Mouse (Mus musculus): ENCODE measurements around the gene Plcb4. TPM values are rescaled to one million over a fixed set of nuclear protein-coding genes. Genes with fewer than 3 reads are reported as not detected.

Plcb4 gene
- polyA plus RNA-seq, 1 experiment from 2014 or later, result 44.9 TPM

DNA sequence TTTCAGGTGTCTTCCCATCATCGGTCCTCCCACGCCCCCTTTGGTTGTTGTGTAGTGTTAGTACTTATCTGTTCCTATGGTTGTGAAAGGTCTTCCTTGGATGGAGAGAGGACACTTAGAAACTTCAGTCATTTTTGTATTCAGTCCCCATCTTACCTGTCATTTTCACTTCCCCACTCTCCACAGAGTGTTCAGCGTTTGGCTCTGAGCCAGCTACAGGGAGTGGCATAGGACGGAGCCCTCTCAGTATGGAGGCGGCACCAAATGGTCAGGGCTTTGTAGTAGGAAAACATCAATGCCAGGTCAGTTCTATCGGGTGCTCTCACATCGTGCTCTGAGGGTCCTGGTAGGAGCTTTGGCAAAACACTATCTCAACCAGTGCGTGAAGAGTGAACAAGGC, 85.9 kb downstream of the Plcb4 start:
- Histone ChIP-seq H3K9ac (ENCODE audit: low read length) (no peak overlapping the region), H3K27ac (replicated peaks in 1 of 2; ENCODE audit: control insufficient read depth in 1 of 2, insufficient read depth in 1 of 2, low read depth in 2 of 2, low read length in 2 of 2) (no peak overlapping the region), H3K4me2 (ENCODE audit: low read length) (peak overlapping the region; percentile 39), H3K9me3 (ENCODE audit: control insufficient read depth, low read length) (peaks cover 3% of the 10 kb centered on the region; the same call in 1 of the 2 replicates), H3K4me1 (ENCODE audit: control insufficient read depth in 2 of 2, insufficient read depth in 2 of 2, low read length in 2 of 2) (peaks cover 15 to 30% of the 10 kb centered on the region in 2 experiments), H3K27me3 (ENCODE audit: control insufficient read depth, insufficient read depth, low read length) (no peaks in the 10 kb centered on the region), H3K36me3 (ENCODE audit: control insufficient read depth, insufficient read depth, low read length) (0 out of 2 replicates have a peak, but pooled peaks cover 4% of the 10 kb centered on the region), H3K4me3 (ENCODE audit: control insufficient read depth in 1 of 2, insufficient read depth in 1 of 2, low read depth in 1 of 2, low read length in 2 of 2) (no peak overlapping the region)
- 54% methylated on average over 8 of the region's 8 CpGs for WGBS
- peak; percentile 15; the same call in 1 of the 2 replicates for ATAC-seq (ENCODE audit: insufficient number of reproducible peaks, insufficient read depth, low FRiP score, low read depth)

DNA sequence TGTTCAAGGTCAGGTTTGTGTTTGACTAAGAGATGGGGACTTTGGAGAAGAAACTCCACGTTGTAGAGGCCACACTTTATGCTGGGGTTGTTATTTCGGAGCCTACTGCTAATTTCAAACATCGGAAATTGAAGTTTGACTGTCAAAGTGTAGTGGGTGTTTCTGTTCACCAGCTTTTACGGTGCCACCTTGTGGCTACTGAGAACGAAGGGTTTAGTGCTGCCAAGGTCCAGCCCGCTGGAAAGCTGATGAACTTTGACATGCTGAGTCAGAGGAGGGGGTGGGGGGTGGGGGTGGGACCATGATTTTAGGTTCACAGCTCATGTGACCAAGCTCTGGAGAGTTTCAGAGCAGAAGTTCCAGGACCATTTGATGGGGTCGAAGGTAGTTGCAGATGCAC, 86.3 kb downstream of the Plcb4 start:
- H3K4me3 ChIP-seq (ENCODE audit: control insufficient read depth in 1 of 2, insufficient read depth in 1 of 2, low read depth in 1 of 2, low read length in 2 of 2), result no peak overlapping the region
- H3K9ac ChIP-seq (ENCODE audit: low read length), result no peak overlapping the region
- H3K36me3 ChIP-seq (ENCODE audit: control insufficient read depth, insufficient read depth, low read length), result 0 out of 2 replicates have a peak, but pooled peaks cover 4% of the 10 kb centered on the region
- H3K27me3 ChIP-seq (ENCODE audit: control insufficient read depth, insufficient read depth, low read length), result no peaks in the 10 kb centered on the region
- peak overlapping the region; percentile 39 for H3K4me2 ChIP-seq (ENCODE audit: low read length)
- no peak overlapping the region for H3K27ac ChIP-seq (replicated peaks in 1 of 2; ENCODE audit: control insufficient read depth in 1 of 2, insufficient read depth in 1 of 2, low read depth in 2 of 2, low read length in 2 of 2)
- H3K4me1 ChIP-seq (ENCODE audit: control insufficient read depth in 2 of 2, insufficient read depth in 2 of 2, low read length in 2 of 2), result peaks cover 15 to 30% of the 10 kb centered on the region in 2 experiments
- peaks cover 3% of the 10 kb centered on the region; the same call in 1 of the 2 replicates for H3K9me3 ChIP-seq (ENCODE audit: control insufficient read depth, low read length)
- WGBS, result 56% methylated on average over 7 of the region's 7 CpGs
- ATAC-seq (ENCODE audit: insufficient number of reproducible peaks, insufficient read depth, low FRiP score, low read depth), result no peak

DNA sequence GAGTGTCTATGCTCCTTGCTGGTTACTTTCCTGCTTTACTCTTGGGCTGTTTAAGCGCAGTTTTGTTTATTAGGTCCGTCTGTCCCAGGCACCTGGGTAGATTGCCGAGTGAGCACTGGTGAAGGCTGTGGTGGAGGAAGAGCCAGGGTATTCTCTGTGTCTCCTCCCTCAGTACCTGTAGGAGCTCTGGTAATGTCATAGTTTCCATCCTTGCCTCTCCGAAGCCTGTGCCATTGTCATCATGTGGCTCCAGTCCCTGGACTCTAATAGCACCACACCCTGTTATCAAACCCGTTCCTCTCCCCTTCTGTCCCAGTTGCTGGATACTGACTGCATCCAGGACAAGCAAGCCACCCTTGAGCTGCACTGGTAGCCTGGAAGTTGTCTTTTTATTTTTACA, 89.6 kb downstream of the Plcb4 start:
- Histone ChIP-seq H3K4me3 (ENCODE audit: control insufficient read depth in 1 of 2, insufficient read depth in 1 of 2, low read depth in 1 of 2, low read length in 2 of 2) (no peak overlapping the region), H3K9me3 (ENCODE audit: control insufficient read depth, low read length) (peaks cover 3% of the 10 kb centered on the region; the same call in 1 of the 2 replicates), H3K27me3 (ENCODE audit: control insufficient read depth, insufficient read depth, low read length) (no peaks in the 10 kb centered on the region), H3K36me3 (ENCODE audit: control insufficient read depth, insufficient read depth, low read length) (0 out of 2 replicates have a peak, but pooled peaks cover 4% of the 10 kb centered on the region), H3K27ac (replicated peaks in 1 of 2; ENCODE audit: control insufficient read depth in 1 of 2, insufficient read depth in 1 of 2, low read depth in 2 of 2, low read length in 2 of 2) (no peak overlapping the region), H3K9ac (ENCODE audit: low read length) (no peak overlapping the region; the same call in 1 of the 2 replicates), H3K4me1 (ENCODE audit: control insufficient read depth in 2 of 2, insufficient read depth in 2 of 2, low read length in 2 of 2) (peaks cover 10 to 25% of the 10 kb centered on the region in 2 experiments), H3K4me2 (ENCODE audit: low read length) (0 out of 2 replicates have a peak overlapping the region, but pooled peaks have one; percentile 6)
- ATAC-seq (ENCODE audit: insufficient number of reproducible peaks, insufficient read depth, low FRiP score, low read depth), result no peak
- 57% methylated on average over 5 of the region's 5 CpGs for WGBS

DNA sequence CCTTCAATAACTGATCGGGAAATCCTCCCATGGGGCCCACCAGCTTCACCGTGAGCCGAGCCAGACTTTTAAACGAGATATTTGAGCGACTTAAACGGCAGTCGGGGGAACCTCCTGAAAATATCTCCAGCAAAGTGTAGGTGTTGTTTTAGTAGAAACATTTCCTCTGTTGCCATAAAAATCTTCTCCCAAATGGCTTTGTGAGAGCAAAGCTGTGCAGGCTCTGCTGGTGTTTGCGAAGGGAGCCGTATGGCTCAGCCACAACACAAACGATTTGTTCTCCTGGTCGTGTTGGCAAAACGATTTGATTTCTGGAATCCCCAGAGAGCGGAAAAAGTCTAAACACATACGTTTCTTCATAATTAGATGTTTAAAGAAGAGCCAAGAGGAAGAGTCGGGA, 90.8 kb downstream of the Plcb4 start:
- WGBS, result 72% methylated on average over 15 of the region's 15 CpGs
- no peak for ATAC-seq (ENCODE audit: insufficient number of reproducible peaks, insufficient read depth, low FRiP score, low read depth)

DNA sequence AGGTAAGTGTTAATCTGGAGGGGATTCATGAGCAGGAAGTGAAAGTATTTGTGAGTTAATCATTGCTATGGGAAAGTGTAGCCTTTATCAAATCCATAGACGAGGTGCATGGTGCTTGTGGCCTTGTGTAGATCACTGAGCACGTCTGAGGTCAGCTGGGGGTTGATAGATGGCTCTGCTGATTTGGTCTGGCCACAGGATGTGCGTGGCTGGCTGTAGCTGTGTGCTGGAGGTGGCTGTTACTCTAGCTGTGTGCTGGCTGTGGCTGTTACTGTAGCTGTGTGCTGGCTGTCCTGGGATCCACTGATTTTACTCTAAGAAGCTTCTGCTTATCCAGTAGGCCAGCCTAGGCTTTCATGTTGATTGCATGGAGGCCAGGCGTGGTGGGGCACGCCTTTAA, 91.9 kb downstream of the Plcb4 start:
- 63% methylated on average over 5 of the region's 5 CpGs for WGBS
- H3K4me1 ChIP-seq (ENCODE audit: control insufficient read depth in 2 of 2, insufficient read depth in 2 of 2, low read length in 2 of 2), result peaks cover 2 to 20% of the 10 kb centered on the region in 2 experiments; a peak in 3 of 4 replicates

More for the DNA sequence above, 90.8 kb downstream of the Plcb4 start:
- H3K9me3 ChIP-seq (ENCODE audit: control insufficient read depth, low read length), result peaks cover 1% of the 10 kb centered on the region; the same call in 1 of the 2 replicates
- no peak overlapping the region for H3K4me3 ChIP-seq (ENCODE audit: control insufficient read depth in 1 of 2, insufficient read depth in 1 of 2, low read depth in 1 of 2, low read length in 2 of 2)
- peaks cover 5 to 20% of the 10 kb centered on the region in 2 experiments for H3K4me1 ChIP-seq (ENCODE audit: control insufficient read depth in 2 of 2, insufficient read depth in 2 of 2, low read length in 2 of 2)
- no peak overlapping the region for H3K4me2 ChIP-seq (ENCODE audit: low read length)
- no peaks in the 10 kb centered on the region for H3K27me3 ChIP-seq (ENCODE audit: control insufficient read depth, insufficient read depth, low read length)
- no peak overlapping the region for H3K27ac ChIP-seq (replicated peaks in 1 of 2; ENCODE audit: control insufficient read depth in 1 of 2, insufficient read depth in 1 of 2, low read depth in 2 of 2, low read length in 2 of 2)
- H3K36me3 ChIP-seq (ENCODE audit: control insufficient read depth, insufficient read depth, low read length), result 0 out of 2 replicates have a peak, but pooled peaks cover under 1% of the 10 kb centered on the region
- no peak overlapping the region for H3K9ac ChIP-seq (ENCODE audit: low read length)

DNA sequence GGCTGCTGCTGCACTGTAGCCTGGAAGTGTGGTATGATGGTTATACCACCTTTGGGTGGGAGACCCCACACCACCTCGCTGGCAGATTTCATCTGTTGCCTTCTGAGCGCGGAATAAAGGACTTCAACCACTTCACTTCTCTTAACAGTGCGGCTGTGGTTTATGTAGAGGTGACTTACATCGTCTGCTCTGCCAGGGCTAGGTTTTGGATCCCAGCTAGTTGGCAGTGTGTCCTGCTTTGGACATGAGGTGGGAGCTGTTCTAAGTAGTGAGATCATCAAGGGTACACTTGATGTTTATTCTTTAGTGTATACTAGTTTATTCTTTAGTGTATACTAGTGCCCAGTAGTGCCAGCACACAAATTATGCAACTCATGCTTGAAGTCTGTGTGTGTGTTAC, 97.0 kb downstream of the Plcb4 start:
- 62% methylated on average over 5 of the region's 5 CpGs for WGBS
- Histone ChIP-seq H3K9me3 (ENCODE audit: control insufficient read depth, low read length) (no peaks in the 10 kb centered on the region), H3K4me3 (ENCODE audit: control insufficient read depth in 1 of 2, insufficient read depth in 1 of 2, low read depth in 1 of 2, low read length in 2 of 2) (no peak overlapping the region), H3K36me3 (ENCODE audit: control insufficient read depth, insufficient read depth, low read length) (no peaks in the 10 kb centered on the region), H3K9ac (ENCODE audit: low read length) (no peak overlapping the region), H3K27me3 (ENCODE audit: control insufficient read depth, insufficient read depth, low read length) (no peaks in the 10 kb centered on the region), H3K27ac (replicated peaks in 1 of 2; ENCODE audit: control insufficient read depth in 1 of 2, insufficient read depth in 1 of 2, low read depth in 2 of 2, low read length in 2 of 2) (no peak overlapping the region), H3K4me2 (ENCODE audit: low read length) (no peak overlapping the region), H3K4me1 (ENCODE audit: control insufficient read depth in 2 of 2, insufficient read depth in 2 of 2, low read length in 2 of 2) (peaks cover 3 to 10% of the 10 kb centered on the region in 2 experiments; a peak in 3 of 4 replicates)
- ATAC-seq (ENCODE audit: insufficient number of reproducible peaks, insufficient read depth, low FRiP score, low read depth), result no peak

More for the DNA sequence above, 91.9 kb downstream of the Plcb4 start:
- H3K27me3 ChIP-seq (ENCODE audit: control insufficient read depth, insufficient read depth, low read length), result no peaks in the 10 kb centered on the region
- ATAC-seq (ENCODE audit: insufficient number of reproducible peaks, insufficient read depth, low FRiP score, low read depth), result no peak
- H3K4me2 ChIP-seq (ENCODE audit: low read length), result no peak overlapping the region
- no peak overlapping the region for H3K9ac ChIP-seq (ENCODE audit: low read length)
- no peaks in the 10 kb centered on the region for H3K9me3 ChIP-seq (ENCODE audit: control insufficient read depth, low read length)
- H3K27ac ChIP-seq (replicated peaks in 1 of 2; ENCODE audit: control insufficient read depth in 1 of 2, insufficient read depth in 1 of 2, low read depth in 2 of 2, low read length in 2 of 2), result no peak overlapping the region
- H3K36me3 ChIP-seq (ENCODE audit: control insufficient read depth, insufficient read depth, low read length), result no peaks in the 10 kb centered on the region
- H3K4me3 ChIP-seq (ENCODE audit: control insufficient read depth in 1 of 2, insufficient read depth in 1 of 2, low read depth in 1 of 2, low read length in 2 of 2), result no peak overlapping the region

DNA sequence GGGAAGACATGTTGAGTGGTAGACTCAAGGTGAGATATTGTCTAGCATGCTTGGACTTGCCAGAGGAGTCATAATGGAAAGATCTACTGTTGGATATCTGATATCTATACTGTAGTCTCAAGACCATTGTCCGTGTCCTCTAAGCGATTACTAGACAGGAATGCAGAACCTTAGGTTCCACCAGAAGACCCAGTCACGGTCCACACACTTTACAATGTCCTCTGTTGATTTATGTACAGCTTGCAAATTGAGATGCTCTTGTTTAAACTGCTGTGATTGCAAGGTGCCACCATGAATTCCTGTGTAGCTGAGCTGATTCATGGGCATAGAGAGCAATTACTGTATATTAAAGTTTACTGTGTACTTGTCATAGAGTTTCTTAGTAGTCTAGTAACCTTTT, 98.7 kb downstream of the Plcb4 start:
- Histone ChIP-seq H3K4me3 (ENCODE audit: control insufficient read depth in 1 of 2, insufficient read depth in 1 of 2, low read depth in 1 of 2, low read length in 2 of 2) (no peak overlapping the region), H3K9me3 (ENCODE audit: control insufficient read depth, low read length) (no peaks in the 10 kb centered on the region), H3K27ac (replicated peaks in 1 of 2; ENCODE audit: control insufficient read depth in 1 of 2, insufficient read depth in 1 of 2, low read depth in 2 of 2, low read length in 2 of 2) (no peak overlapping the region), H3K36me3 (ENCODE audit: control insufficient read depth, insufficient read depth, low read length) (no peaks in the 10 kb centered on the region), H3K4me1 (ENCODE audit: control insufficient read depth in 2 of 2, insufficient read depth in 2 of 2, low read length in 2 of 2) (peaks cover 8 to 17% of the 10 kb centered on the region in 2 experiments), H3K27me3 (ENCODE audit: control insufficient read depth, insufficient read depth, low read length) (no peaks in the 10 kb centered on the region), H3K4me2 (ENCODE audit: low read length) (no peak overlapping the region), H3K9ac (ENCODE audit: low read length) (no peak overlapping the region)
- 89% methylated on average over 3 of the region's 3 CpGs for WGBS
- ATAC-seq (ENCODE audit: insufficient number of reproducible peaks, insufficient read depth, low FRiP score, low read depth), result no peak

Measured in heart, embryonic 14.5 days (tissue).